Mouse (Mus musculus): ENCODE measurements at regions not wholly inside any gene's neighbourhood (a gene's known extent, or its start where the extent isn't known, plus 50 kb on each side); places are given as distances from the start of the nearest gene placed in this dataset.

- Histone ChIP-seq H3K27ac (peak overlapping the region; percentile 86), H3K4me2 (peak overlapping the region; percentile 49), H3K9ac (no peak overlapping the region), H3K36me3 (no peaks in the 10 kb centered on the region), H3K27me3 (no peaks in the 10 kb centered on the region), H3K4me3 (no peak overlapping the region), H3K9me3 (no peaks in the 10 kb centered on the region), H3K4me1 (peaks cover 59% of the 10 kb centered on the region)
- WGBS: 44% methylated on average over 14 of the region's 14 CpGs
- 0 out of 2 replicates have a peak, but pooled peaks have one; percentile 18 for ATAC-seq (ENCODE audit: insufficient number of reproducible peaks, insufficient read depth, low FRiP score, low TSS enrichment, low read depth)
Measured at GRCm38 (mm10) chr12:71747831-71748368, 83.0 kb upstream of the Daam1 start.

GRCm38 (mm10) chr12:71748731-71749130 is 82.1 kb upstream of the Daam1 start:
- peak overlapping the region; percentile 86 for H3K27ac ChIP-seq

GRCm38 (mm10) chr12:71749668-71750067 is 81.2 kb upstream of the Daam1 start:
- Histone ChIP-seq H3K27me3 (no peaks in the 10 kb centered on the region), H3K36me3 (no peaks in the 10 kb centered on the region), H3K9ac (no peak overlapping the region), H3K4me3 (no peak overlapping the region), H3K27ac (peak overlapping the region; percentile 86; the same call in 1 of the 2 replicates), H3K9me3 (no peaks in the 10 kb centered on the region), H3K4me2 (no peak overlapping the region), H3K4me1 (peaks cover 56% of the 10 kb centered on the region)
- ATAC-seq (ENCODE audit: insufficient number of reproducible peaks, insufficient read depth, low FRiP score, low TSS enrichment, low read depth): no peak
- 72% methylated on average over 2 of the region's 2 CpGs for WGBS

More at GRCm38 (mm10) chr12:71748731-71749130, 82.1 kb upstream of the Daam1 start:
- WGBS: 8% methylated on average over 4 of the region's 4 CpGs
- H3K4me2 ChIP-seq: peak overlapping the region; percentile 49
- H3K36me3 ChIP-seq: no peaks in the 10 kb centered on the region
- H3K9ac ChIP-seq: no peak overlapping the region
- peaks cover 56% of the 10 kb centered on the region for H3K4me1 ChIP-seq
- peak; percentile 76 for ATAC-seq (ENCODE audit: insufficient number of reproducible peaks, insufficient read depth, low FRiP score, low TSS enrichment, low read depth)
- H3K27me3 ChIP-seq: no peaks in the 10 kb centered on the region
- H3K4me3 ChIP-seq: no peak overlapping the region
- H3K9me3 ChIP-seq: no peaks in the 10 kb centered on the region

GRCm38 (mm10) chr12:71752741-71753260 is 78.1 kb upstream of the Daam1 start:
- no peak overlapping the region for H3K27ac ChIP-seq
- H3K4me1 ChIP-seq: peaks cover 28% of the 10 kb centered on the region
- WGBS: 50% methylated on average over 7 of the region's 7 CpGs
- H3K36me3 ChIP-seq: no peaks in the 10 kb centered on the region
- H3K27me3 ChIP-seq: no peaks in the 10 kb centered on the region
- ATAC-seq (ENCODE audit: insufficient number of reproducible peaks, insufficient read depth, low FRiP score, low TSS enrichment, low read depth): no peak
- H3K4me2 ChIP-seq: no peak overlapping the region
- H3K9me3 ChIP-seq: no peaks in the 10 kb centered on the region
- no peak overlapping the region for H3K4me3 ChIP-seq
- no peak overlapping the region for H3K9ac ChIP-seq

- ATAC-seq (ENCODE audit: insufficient number of reproducible peaks, insufficient read depth, low FRiP score, low TSS enrichment, low read depth): no peak
- H3K9me3 ChIP-seq: no peaks in the 10 kb centered on the region
- H3K27ac ChIP-seq: no peak overlapping the region
- peaks cover 23% of the 10 kb centered on the region for H3K4me1 ChIP-seq
- H3K36me3 ChIP-seq: no peaks in the 10 kb centered on the region
- no peaks in the 10 kb centered on the region for H3K27me3 ChIP-seq
- WGBS: 81% methylated on average over 3 of the region's 3 CpGs
- H3K4me2 ChIP-seq: no peak overlapping the region
- H3K4me3 ChIP-seq: no peak overlapping the region
- no peak overlapping the region for H3K9ac ChIP-seq
Measured at GRCm38 (mm10) chr12:71753276-71753675, 77.6 kb upstream of the Daam1 start.

- H3K9me3 ChIP-seq: peaks cover 3% of the 10 kb centered on the region; the same call in 1 of the 2 replicates
- no peak overlapping the region for H3K27ac ChIP-seq
- H3K27me3 ChIP-seq: no peaks in the 10 kb centered on the region
- H3K4me3 ChIP-seq: no peak overlapping the region
- WGBS: 45% methylated on average over 4 of the region's 4 CpGs
- no peak for ATAC-seq (ENCODE audit: insufficient number of reproducible peaks, insufficient read depth, low FRiP score, low TSS enrichment, low read depth)
- H3K36me3 ChIP-seq: no peaks in the 10 kb centered on the region
- no peak overlapping the region for H3K4me2 ChIP-seq
- H3K4me1 ChIP-seq: no peaks in the 10 kb centered on the region
- H3K9ac ChIP-seq: no peak overlapping the region
Measured at GRCm38 (mm10) chr12:71763194-71763593, 67.7 kb upstream of the Daam1 start.

GRCm38 (mm10) chr12:71766086-71766485 is 64.8 kb upstream of the Daam1 start:
- no peaks in the 10 kb centered on the region for H3K36me3 ChIP-seq
- WGBS: 87% methylated on average over 4 of the region's 4 CpGs
- H3K4me2 ChIP-seq: no peak overlapping the region
- no peak overlapping the region for H3K9ac ChIP-seq
- H3K27me3 ChIP-seq: no peaks in the 10 kb centered on the region
- no peak overlapping the region for H3K4me3 ChIP-seq
- ATAC-seq (ENCODE audit: insufficient number of reproducible peaks, insufficient read depth, low FRiP score, low TSS enrichment, low read depth): no peak
- peaks cover 3% of the 10 kb centered on the region; the same call in 1 of the 2 replicates for H3K9me3 ChIP-seq
- no peak overlapping the region for H3K27ac ChIP-seq
- peaks cover 7% of the 10 kb centered on the region; the same call in 1 of the 2 replicates for H3K4me1 ChIP-seq

- no peak for ATAC-seq (ENCODE audit: insufficient number of reproducible peaks, insufficient read depth, low FRiP score, low TSS enrichment, low read depth)
- no peak overlapping the region for H3K4me3 ChIP-seq
- WGBS: 88% methylated on average over 1 of the region's 1 CpGs
Measured at GRCm38 (mm10) chr12:71766636-71767035, 64.2 kb upstream of the Daam1 start.

GRCm38 (mm10) chr12:71767896-71768295 is 63.0 kb upstream of the Daam1 start:
- WGBS: 36% methylated on average over 3 of the region's 3 CpGs
- H3K4me1 ChIP-seq: peaks cover 7% of the 10 kb centered on the region
- no peak overlapping the region for H3K27ac ChIP-seq
- no peaks in the 10 kb centered on the region for H3K36me3 ChIP-seq
- H3K4me2 ChIP-seq: no peak overlapping the region
- no peaks in the 10 kb centered on the region for H3K27me3 ChIP-seq
- no peak overlapping the region for H3K9ac ChIP-seq
- no peak overlapping the region for H3K4me3 ChIP-seq
- ATAC-seq (ENCODE audit: insufficient number of reproducible peaks, insufficient read depth, low FRiP score, low TSS enrichment, low read depth): no peak
- peaks cover 3% of the 10 kb centered on the region; the same call in 1 of the 2 replicates for H3K9me3 ChIP-seq

More at GRCm38 (mm10) chr12:71766636-71767035, 64.2 kb upstream of the Daam1 start:
- Histone ChIP-seq H3K9ac (no peak overlapping the region), H3K27me3 (no peaks in the 10 kb centered on the region), H3K4me2 (no peak overlapping the region), H3K4me1 (peaks cover 7% of the 10 kb centered on the region; the same call in 1 of the 2 replicates), H3K36me3 (no peaks in the 10 kb centered on the region), H3K27ac (no peak overlapping the region), H3K9me3 (peaks cover 3% of the 10 kb centered on the region; the same call in 1 of the 2 replicates)

GRCm38 (mm10) chr12:71768471-71768870 is 62.4 kb upstream of the Daam1 start:
- H3K27me3 ChIP-seq: no peaks in the 10 kb centered on the region
- H3K9me3 ChIP-seq: peaks cover 3% of the 10 kb centered on the region; the same call in 1 of the 2 replicates
- no peaks in the 10 kb centered on the region for H3K36me3 ChIP-seq
- WGBS: 2% methylated on average over 12 of the region's 12 CpGs
- H3K4me1 ChIP-seq: peaks cover 7% of the 10 kb centered on the region
- peak overlapping the region; percentile 34 for H3K4me3 ChIP-seq
- no peak for ATAC-seq (ENCODE audit: insufficient number of reproducible peaks, insufficient read depth, low FRiP score, low TSS enrichment, low read depth)
- peak overlapping the region; percentile 62 for H3K4me2 ChIP-seq
- H3K9ac ChIP-seq: peak overlapping the region; percentile 51; the same call in 1 of the 2 replicates
- H3K27ac ChIP-seq: 0 out of 2 replicates have a peak overlapping the region, but pooled peaks have one; percentile 16

- Histone ChIP-seq H3K36me3 (no peaks in the 10 kb centered on the region), H3K27me3 (no peaks in the 10 kb centered on the region), H3K4me1 (peaks cover 7% of the 10 kb centered on the region), H3K4me3 (peak overlapping the region; percentile 34), H3K9me3 (peaks cover 3% of the 10 kb centered on the region; the same call in 1 of the 2 replicates), H3K4me2 (peak overlapping the region; percentile 62), H3K9ac (peak overlapping the region; percentile 51; the same call in 1 of the 2 replicates), H3K27ac (0 out of 2 replicates have a peak overlapping the region, but pooled peaks have one; percentile 16)
- no peak for ATAC-seq (ENCODE audit: insufficient number of reproducible peaks, insufficient read depth, low FRiP score, low TSS enrichment, low read depth)
- 30% methylated on average over 9 of the region's 9 CpGs for WGBS
Measured at GRCm38 (mm10) chr12:71768890-71769289, 62.0 kb upstream of the Daam1 start.

GRCm38 (mm10) chr12:71769302-71769701 is 61.6 kb upstream of the Daam1 start:
- WGBS: 57% methylated on average over 6 of the region's 6 CpGs
- Histone ChIP-seq H3K4me3 (no peak overlapping the region), H3K9ac (no peak overlapping the region), H3K27me3 (no peaks in the 10 kb centered on the region), H3K36me3 (no peaks in the 10 kb centered on the region), H3K4me2 (peak overlapping the region; percentile 62), H3K4me1 (peaks cover 7% of the 10 kb centered on the region), H3K9me3 (peaks cover 3% of the 10 kb centered on the region; the same call in 1 of the 2 replicates), H3K27ac (no peak overlapping the region)
- no peak for ATAC-seq (ENCODE audit: insufficient number of reproducible peaks, insufficient read depth, low FRiP score, low TSS enrichment, low read depth)

Measured in embryonic facial prominence, embryonic 13.5 days (tissue).